Mouse (Mus musculus): ENCODE results near the gene Pts.
A peak's percentile ranks its signal among the peaks of the same experiment; 100 is the strongest.

Pts gene

GRCm38 (mm10) chr9:50491531-50492045 is 36.9 kb downstream of the Pts start:
- DNase-seq (ENCODE audit: extremely low spot score) = no peak

GRCm38 (mm10) chr9:50490836-50491235 is 37.7 kb downstream of the Pts start:
- no peak for DNase-seq (ENCODE audit: extremely low spot score)

DNA sequence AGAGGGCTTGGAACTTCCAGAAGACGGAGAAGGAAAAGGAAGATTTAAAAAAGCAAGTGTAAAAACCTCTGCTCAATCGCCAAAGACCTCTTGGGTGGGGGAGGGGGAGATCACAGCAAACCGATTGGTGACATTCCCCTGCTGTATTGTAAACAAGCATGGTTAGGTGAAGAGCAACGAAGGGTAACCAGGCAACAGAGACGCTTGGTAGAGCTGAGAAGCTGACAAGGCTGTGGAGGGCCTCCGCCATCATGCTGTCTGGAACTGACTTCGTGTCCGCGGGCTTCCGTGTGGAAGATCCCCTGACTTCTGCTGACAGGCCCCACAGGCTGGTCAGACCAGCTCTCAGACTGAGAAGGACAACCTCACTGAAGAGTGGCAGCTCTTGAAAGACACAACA is 43.0 kb downstream of the Pts start:
- DNase-seq (ENCODE audit: extremely low spot score) = peak; percentile 45

- DNase-seq (ENCODE audit: extremely low spot score) = no peak
Measured at GRCm38 (mm10) chr9:50482743-50483142, 45.8 kb downstream of the Pts start.

- no peak for DNase-seq (ENCODE audit: extremely low spot score)
Measured at GRCm38 (mm10) chr9:50479476-50479875, 49.0 kb downstream of the Pts start.

DNA sequence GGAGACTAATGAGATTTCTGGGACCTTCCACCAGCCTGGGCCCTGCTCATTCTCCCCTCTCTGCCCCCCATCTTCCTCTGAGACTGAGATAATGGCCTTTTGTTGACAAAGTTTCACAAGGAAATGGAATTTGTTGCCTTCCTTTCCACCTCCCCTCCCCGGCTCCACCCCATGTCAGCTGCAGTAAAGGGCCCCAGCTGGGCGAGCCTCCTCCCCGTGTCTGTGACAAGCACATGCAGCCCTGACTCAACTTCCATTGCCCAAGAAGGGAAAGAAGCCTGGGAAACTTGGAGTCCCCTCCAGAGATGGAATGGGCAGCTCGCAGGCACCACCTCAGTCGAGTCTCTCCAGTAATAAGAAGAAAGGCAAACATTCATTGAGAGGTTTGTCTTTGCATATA is 49.7 kb downstream of the Pts start:
- DNase-seq (ENCODE audit: extremely low spot score) = no peak

DNA sequence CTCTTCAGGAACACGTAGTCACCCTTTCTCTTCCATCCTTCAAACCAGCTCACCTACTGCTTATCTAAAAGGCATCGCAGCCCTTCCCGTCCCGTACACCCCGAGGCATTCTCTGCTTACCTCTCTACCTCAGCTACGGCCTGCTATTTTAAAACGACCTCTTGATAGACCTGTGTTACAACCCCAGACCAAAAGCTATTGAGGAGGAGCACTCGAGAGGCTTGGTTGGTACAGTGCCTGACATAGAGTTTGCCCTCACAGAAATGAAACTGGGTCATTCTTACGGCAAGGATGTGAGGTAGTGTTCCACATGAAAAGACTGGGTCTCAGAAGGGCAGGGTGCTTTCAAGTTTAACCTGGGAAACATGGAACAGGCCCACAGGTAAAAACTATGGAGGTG is 51.3 kb downstream of the Pts start:
- no peak for DNase-seq (ENCODE audit: extremely low spot score)

DNA sequence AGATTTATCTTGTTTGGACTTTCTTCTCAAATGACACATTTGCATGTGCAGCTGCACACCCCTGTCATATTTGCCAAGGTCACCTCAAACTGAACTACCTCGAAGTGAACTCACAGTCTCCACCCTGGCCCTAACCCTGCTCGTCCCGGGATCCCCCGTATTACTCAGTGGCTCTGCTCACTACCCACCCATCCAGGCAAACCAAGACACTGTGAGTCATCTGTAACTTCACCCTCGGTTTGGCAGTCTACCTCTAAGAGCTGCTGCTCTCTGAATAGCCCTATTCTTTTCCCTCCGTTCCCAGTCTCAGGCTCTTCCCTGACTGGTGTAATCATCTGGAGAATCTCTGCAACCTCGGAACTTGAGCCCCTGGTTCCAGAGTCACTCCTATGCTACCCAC is 51.9 kb downstream of the Pts start:
- DNase-seq (ENCODE audit: extremely low spot score) = no peak

DNA sequence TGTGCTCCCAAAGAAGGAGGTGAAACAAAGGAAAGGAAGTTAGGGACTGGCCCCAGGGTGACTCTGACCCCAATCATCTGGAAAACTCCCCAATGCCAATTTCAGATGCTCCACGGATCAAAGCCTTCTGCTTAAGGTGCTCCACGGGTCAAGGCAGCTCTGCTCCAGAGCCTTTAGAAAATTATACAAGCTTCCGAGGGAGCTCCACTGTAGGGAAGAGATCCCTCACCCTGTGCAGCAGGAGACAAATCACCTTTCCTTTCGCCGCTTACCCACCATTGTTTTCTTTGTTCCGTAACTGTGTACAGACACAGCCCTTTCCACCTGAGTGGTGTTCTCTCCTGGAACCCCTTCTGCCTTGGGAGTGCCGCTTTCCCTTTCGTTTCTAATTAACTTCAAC is 52.8 kb downstream of the Pts start:
- DNase-seq (ENCODE audit: extremely low spot score) = no peak

- DNase-seq (ENCODE audit: extremely low spot score) = no peak
Measured at GRCm38 (mm10) chr9:50475318-50475717, 53.2 kb downstream of the Pts start.
